Mouse (Mus musculus): ENCODE data around the gene Fign.

DNA sequence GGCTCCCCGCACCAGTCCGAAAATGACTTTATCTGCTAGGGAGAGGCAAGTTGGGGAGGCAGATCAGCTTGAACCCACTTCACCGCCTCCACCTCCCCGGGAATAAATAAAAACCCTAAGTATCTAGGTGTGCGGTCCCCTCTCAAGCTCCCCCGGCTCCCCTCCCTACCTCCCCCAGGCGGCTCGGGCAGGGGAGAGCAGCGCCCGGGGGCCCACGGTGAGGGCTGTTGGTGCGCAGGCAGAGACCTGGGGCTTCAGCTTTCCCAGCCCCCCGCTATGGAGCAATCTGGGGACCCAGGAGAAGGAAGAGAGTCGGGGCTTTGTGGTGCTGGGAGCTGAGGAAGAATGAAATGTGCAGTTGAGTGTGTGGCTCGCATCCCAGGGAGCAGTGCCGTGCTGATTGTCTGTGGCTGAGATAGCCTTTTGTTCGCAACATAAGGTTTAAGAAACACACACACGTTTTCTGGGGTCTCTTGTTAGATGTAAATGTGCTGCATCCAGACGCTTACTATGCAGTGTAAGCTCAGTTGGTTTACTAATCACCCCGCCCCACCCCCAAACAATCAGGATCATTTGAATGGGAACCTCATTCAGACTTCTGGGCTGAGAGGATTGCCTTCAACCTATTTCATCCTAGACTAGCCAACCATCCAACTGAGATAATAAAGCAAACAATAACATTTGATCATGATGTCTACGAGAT is 931 bp upstream of the Fign start:
- TF ChIP-seq CTCF (conservative IDR thresholded peaks at IDR 0.05; ENCODE audit: low read length) (no peak), POU5F1 (IDR thresholded peaks at IDR 0.05; ENCODE audit: borderline replicate concordance, low read length) (no peak), NANOG (IDR thresholded peaks at IDR 0.05; ENCODE audit: borderline replicate concordance, low read length) (no peak)
